Mouse (Mus musculus): ENCODE measurements at regions not wholly inside any gene's neighbourhood (a gene's known extent, or its start where the extent isn't known, plus 50 kb on each side); places are given as distances from the start of the nearest gene placed in this dataset.

- no peak for TF ChIP-seq CTCF (IDR thresholded peaks at IDR 0.05; ENCODE audit: control insufficient read depth, insufficient read depth, insufficient read length)
- TF ChIP-seq MAX (IDR thresholded peaks at IDR 0.05): no peak
- no peak for TF ChIP-seq CEBPB (IDR thresholded peaks at IDR 0.05; ENCODE audit: low read depth)
- no peak for TF ChIP-seq USF1 (IDR thresholded peaks at IDR 0.05; ENCODE audit: low read depth)
Measured at GRCm38 (mm10) chr1:90386792-90387191, 183.0 kb downstream of the Ackr3 start.
